Mouse (Mus musculus) right cerebral cortex, postnatal 36 days (tissue): ENCODE data around the gene Gm6370.
"Not testable (repeated sequence)": the region's sequence is repeated elsewhere in the genome, so short reads cannot be mapped to it uniquely, and the experiment has no call there.

Experiments used
- DNase-seq, 2 experiments: peaks; one replicate each; pipeline ENCODE4 v3.0.0; 2022; ENCODE audit warnings: low spot score in 2 of 2, mixed read lengths in 1 of 2

Gm6370 gene

GRCm38 (mm10) chr5:146491063-146491462 is at the start of gene Gm6370:
Gm6370 (plus strand) TSS chr5:146491363.
- not testable (repeated sequence) for DNase-seq

GRCm38 (mm10) chr5:146442767-146443166 is 48.4 kb upstream of the Gm6370 start:
- DNase-seq: no peak

GRCm38 (mm10) chr5:146446633-146447032 is 44.5 kb upstream of the Gm6370 start:
- no peak for DNase-seq

GRCm38 (mm10) chr5:146451592-146452254 is 39.4 kb upstream of the Gm6370 start:
- DNase-seq: no peak

GRCm38 (mm10) chr5:146453556-146453955 is 37.6 kb upstream of the Gm6370 start:
- DNase-seq: peak; percentile 25 to 37

GRCm38 (mm10) chr5:146461612-146462011 is 29.6 kb upstream of the Gm6370 start:
- no peak for DNase-seq

GRCm38 (mm10) chr5:146466663-146467062 is 24.5 kb upstream of the Gm6370 start:
- peak in 1 of 2 experiments; percentile 22 for DNase-seq

- no peak for DNase-seq
Measured at GRCm38 (mm10) chr5:146468311-146468710, 22.9 kb upstream of the Gm6370 start.

- DNase-seq: no peak
Measured at GRCm38 (mm10) chr5:146470821-146471220, 20.3 kb upstream of the Gm6370 start.

GRCm38 (mm10) chr5:146471311-146471710 is 19.9 kb upstream of the Gm6370 start:
- no peak for DNase-seq

- DNase-seq: no peak
Measured at GRCm38 (mm10) chr5:146471821-146472220, 19.3 kb upstream of the Gm6370 start.

- peak; percentile 29 for DNase-seq
Measured at GRCm38 (mm10) chr5:146479564-146479963, 11.6 kb upstream of the Gm6370 start.

GRCm38 (mm10) chr5:146481665-146482064 is 9.5 kb upstream of the Gm6370 start, which contains the start of gene Gm6408:
Gm6408 (plus strand) TSS chr5:146481965.
- not testable (repeated sequence) for DNase-seq

GRCm38 (mm10) chr5:146488959-146489358 is 2.2 kb upstream of the Gm6370 start:
- not testable (repeated sequence) for DNase-seq

GRCm38 (mm10) chr5:146502099-146502498 is 10.9 kb downstream of the Gm6370 start, which contains the start of gene 4930449I24Rik:
4930449I24Rik (plus strand) TSS chr5:146502399.
- DNase-seq: not testable (repeated sequence)

- not testable (repeated sequence) for DNase-seq
Measured at GRCm38 (mm10) chr5:146513823-146514222, 22.7 kb downstream of the Gm6370 start, which contains the start of gene Gm3402. Gm3402 (plus strand) TSS chr5:146514123.

GRCm38 (mm10) chr5:146525501-146525900 is 34.3 kb downstream of the Gm6370 start, which contains the start of gene Gm3404:
Gm3404 (plus strand) TSS chr5:146525801.
- DNase-seq: not testable (repeated sequence)

GRCm38 (mm10) chr5:146537347-146537746 is 46.2 kb downstream of the Gm6370 start, which contains the start of gene Gm3409:
Gm3409 (plus strand) TSS chr5:146537647.
- DNase-seq: not testable (repeated sequence)
